16 mouse cellular contexts compared by ENCODE assay signal in the genomic region with DNA sequence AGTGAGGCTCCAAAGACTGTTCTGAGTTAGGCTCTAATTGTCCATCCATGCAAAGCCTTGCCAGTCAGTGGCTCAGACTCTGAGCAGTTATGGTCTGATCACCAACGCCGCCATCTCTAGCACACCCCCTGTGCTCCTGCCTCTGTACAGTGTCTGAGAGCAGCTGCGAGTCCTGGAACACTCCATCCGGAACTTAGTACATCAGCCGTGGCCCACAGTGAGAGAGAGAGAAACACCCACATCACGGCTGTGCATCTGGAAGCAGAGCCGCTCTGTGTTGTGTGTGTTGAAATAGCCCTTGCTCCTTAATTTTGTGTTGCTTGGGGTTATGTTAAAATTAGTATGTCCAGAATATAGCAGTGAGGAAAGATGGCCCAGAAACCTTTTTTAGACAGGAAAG. TPM values are rescaled to one million over a fixed set of nuclear protein-coding genes. Genes with fewer than 3 reads are reported as not detected.
DNase-seq lines count a peak whose midpoint lies in the region.
"Had no signal": no experiment of that assay in that cellular context is flagged by ENCODE, and none has a peak within 500 bp of the region (broad histone marks: within the 10 kb centered on the region; RNA-seq: fewer than 3 reads in every experiment).

No protein-coding gene starts in this region.

- DNase-seq in frontal cortex, adult 2 months (ENCODE audit: extremely low spot score in 1 of 2, low spot score in 1 of 2), result peak; percentile 40 to 62
- no peak for DNase-seq in frontal cortex, postnatal 25 days (ENCODE audit: low spot score in 2 of 2)
- peak; percentile 75 for DNase-seq in right cerebral cortex, adult 18-20 months
- DNase-seq in right cerebral cortex, postnatal 4 days, result no peak
- peak; percentile 56 to 60 for DNase-seq in right cerebral cortex, adult 2 months (ENCODE audit: low spot score in 2 of 2)
- DNase-seq in ovary, postnatal 10 days (ENCODE audit: low spot score), result no peak
- DNase-seq in lung, postnatal 36 days, result no peak
- DNase-seq: adrenal gland, postnatal 36 days; cerebellum, adult 9-10 months; heart, postnatal 4 days; kidney, adult 18-20 months; kidney, postnatal 10 days; liver, embryonic 13.5 days; retina, postnatal 1 day; thymus, postnatal 36 days had no signal

RNA-seq across cellular contexts. Expression of a gene that starts 47.2 kb away (rescaled TPM):
- 0.94 and 2.1 TPM in 2 replicates for polyA plus RNA-seq in frontal cortex, adult 2 months (2012; rRNA removed)
- polyA plus RNA-seq: activated CD4-positive, CD25-positive, alpha-beta regulatory T cell, adult 4 months had no signal

Comparison
In these comparisons a context has a peak if more than half of its experiments do, and no peak if none do; other contexts are left out.
1. DNase-seq: peak in frontal cortex, adult 2 months (2 of 2), right cerebral cortex, adult 18-20 months (single experiment) and right cerebral cortex, adult 2 months (2 of 2); none in frontal cortex, postnatal 25 days (0 of 2), right cerebral cortex, postnatal 4 days (single experiment), ovary, postnatal 10 days (single experiment) and lung, postnatal 36 days (single experiment).